Mouse (Mus musculus): ENCODE data around the gene Calhm5. TPM values are rescaled to one million over a fixed set of nuclear protein-coding genes. Genes with fewer than 3 reads are reported as not detected.

Calhm5 gene
- total RNA-seq (2018; cell fraction: chromatin; rRNA removed), result under 1 TPM in 6 of 26 experiments, not detected in 20; 0.13 to 0.28 (median 0.24) TPM
- total RNA-seq (2018; cell fraction: cytosol; rRNA removed), result under 1 TPM; 0.03 to 0.19 (median 0.07) TPM
- under 1 TPM in 15 of 26 experiments, not detected in 11; 0.10 to 0.26 (median 0.15) TPM for total RNA-seq (2018; cell fraction: nucleus; rRNA removed)
- 0.07 to 0.09 TPM in 2 of 3 replicates, not detected in the other for polyA plus RNA-seq (2018)

- no peak within 1 kb of the TSS for H3K27ac ChIP-seq
- WGBS (ENCODE audit: missing documents), result 5% methylated on average over 9 of the region's 9 CpGs
- no peak within 1 kb of the TSS for H3K4me3 ChIP-seq (ENCODE audit: inconsistent target)
- no peaks in the 10 kb centered on the region for H3K79me2 ChIP-seq (ENCODE audit: inconsistent target)
- H3K36me3 ChIP-seq (ENCODE audit: inconsistent target), result no peaks in the 10 kb centered on the region
These were observed at the start of gene Calhm5 for GRCm38 (mm10) chr10:34096418-34096883. Gene Calhm5 (minus strand): TSS chr10:34096519.

GRCm38 (mm10) chr10:34141693-34142092 lies 45.4 kb upstream of the Calhm5 start:
- Histone ChIP-seq H3K36me3 (ENCODE audit: inconsistent target) (no peaks in the 10 kb centered on the region), H3K4me3 (ENCODE audit: inconsistent target) (no peak overlapping the region), H3K79me2 (ENCODE audit: inconsistent target) (no peaks in the 10 kb centered on the region), H3K27ac (no peak overlapping the region)
- WGBS (ENCODE audit: missing documents), result 96% methylated on average over 2 of the region's 2 CpGs

- H3K4me3 ChIP-seq (ENCODE audit: inconsistent target), result no peak overlapping the region
- H3K79me2 ChIP-seq (ENCODE audit: inconsistent target), result no peaks in the 10 kb centered on the region
- H3K27ac ChIP-seq, result no peak overlapping the region
- no peaks in the 10 kb centered on the region for H3K36me3 ChIP-seq (ENCODE audit: inconsistent target)
- 52% methylated on average over 4 of the region's 4 CpGs for whole genome bisulfite sequencing (ENCODE audit: missing documents)
These were observed 43.4 kb upstream of the Calhm5 start for GRCm38 (mm10) chr10:34139768-34140167.

- Histone ChIP-seq H3K79me2 (ENCODE audit: inconsistent target) (no peaks in the 10 kb centered on the region), H3K4me3 (ENCODE audit: inconsistent target) (no peak overlapping the region), H3K27ac (peak overlapping the region; percentile 64), H3K36me3 (ENCODE audit: inconsistent target) (no peaks in the 10 kb centered on the region)
- WGBS (ENCODE audit: missing documents), result 34% methylated on average over 5 of the region's 6 CpGs
These were observed 41.7 kb upstream of the Calhm5 start for GRCm38 (mm10) chr10:34138027-34138426.

GRCm38 (mm10) chr10:34136432-34136831 lies 40.1 kb upstream of the Calhm5 start:
- 87% methylated on average over 6 of the region's 6 CpGs for WGBS (ENCODE audit: missing documents)
- Histone ChIP-seq H3K27ac (no peak overlapping the region), H3K4me3 (ENCODE audit: inconsistent target) (no peak overlapping the region), H3K79me2 (ENCODE audit: inconsistent target) (no peaks in the 10 kb centered on the region), H3K36me3 (ENCODE audit: inconsistent target) (no peaks in the 10 kb centered on the region)

GRCm38 (mm10) chr10:34131356-34131755 lies 35.0 kb upstream of the Calhm5 start:
- Histone ChIP-seq H3K4me3 (ENCODE audit: inconsistent target) (no peak overlapping the region), H3K36me3 (ENCODE audit: inconsistent target) (no peaks in the 10 kb centered on the region), H3K79me2 (ENCODE audit: inconsistent target) (peaks cover 10% of the 10 kb centered on the region; the same call in 1 of the 2 replicates), H3K27ac (peak overlapping the region; percentile 74)
- WGBS (ENCODE audit: missing documents), result 0% methylated on average over 2 of the region's 2 CpGs

- 30% methylated on average over 6 of the region's 6 CpGs for WGBS (ENCODE audit: missing documents)
- Histone ChIP-seq H3K36me3 (ENCODE audit: inconsistent target) (no peaks in the 10 kb centered on the region; the same call in 1 of the 2 replicates), H3K27ac (peak overlapping the region; percentile 86), H3K4me3 (ENCODE audit: inconsistent target) (peak overlapping the region; percentile 43; the same call in 1 of the 2 replicates), H3K79me2 (ENCODE audit: inconsistent target) (peaks cover 14% of the 10 kb centered on the region; the same call in 1 of the 2 replicates)
These were observed 32.1 kb upstream of the Calhm5 start for GRCm38 (mm10) chr10:34128391-34128790.

GRCm38 (mm10) chr10:34127392-34128378 lies 31.4 kb upstream of the Calhm5 start, which contains the start of gene Calhm6:
Gene Calhm6 (minus strand): TSS chr10:34127984.
- WGBS (ENCODE audit: missing documents), result 4% methylated on average over 44 of the region's 44 CpGs
- Histone ChIP-seq H3K4me3 (ENCODE audit: inconsistent target) (peak within 1 kb of the TSS; percentile 43), H3K27ac (peak within 1 kb of the TSS; percentile 86)

GRCm38 (mm10) chr10:34118421-34118820 lies 22.1 kb upstream of the Calhm5 start:
- 55% methylated on average over 2 of the region's 2 CpGs for WGBS (ENCODE audit: missing documents)
- Histone ChIP-seq H3K79me2 (ENCODE audit: inconsistent target) (no peaks in the 10 kb centered on the region), H3K36me3 (ENCODE audit: inconsistent target) (no peaks in the 10 kb centered on the region), H3K4me3 (ENCODE audit: inconsistent target) (no peak overlapping the region), H3K27ac (no peak overlapping the region)

More at GRCm38 (mm10) chr10:34127392-34128378, 31.4 kb upstream of the Calhm5 start, which contains the start of gene Calhm6:
- no peaks in the 10 kb centered on the region; the same call in 1 of the 2 replicates for H3K36me3 ChIP-seq (ENCODE audit: inconsistent target)
- H3K79me2 ChIP-seq (ENCODE audit: inconsistent target), result peaks cover 14% of the 10 kb centered on the region; the same call in 1 of the 2 replicates

GRCm38 (mm10) chr10:34117770-34118169 lies 21.5 kb upstream of the Calhm5 start:
- H3K79me2 ChIP-seq (ENCODE audit: inconsistent target), result no peaks in the 10 kb centered on the region
- no peaks in the 10 kb centered on the region for H3K36me3 ChIP-seq (ENCODE audit: inconsistent target)
- no peak overlapping the region for H3K4me3 ChIP-seq (ENCODE audit: inconsistent target)
- no peak overlapping the region for H3K27ac ChIP-seq

- no peaks in the 10 kb centered on the region for H3K36me3 ChIP-seq (ENCODE audit: inconsistent target)
- 82% methylated on average over 3 of the region's 3 CpGs for WGBS (ENCODE audit: missing documents)
- no peak overlapping the region for H3K4me3 ChIP-seq (ENCODE audit: inconsistent target)
- H3K27ac ChIP-seq, result no peak overlapping the region
- no peaks in the 10 kb centered on the region for H3K79me2 ChIP-seq (ENCODE audit: inconsistent target)
These were observed 20.8 kb upstream of the Calhm5 start for GRCm38 (mm10) chr10:34117131-34117530.

GRCm38 (mm10) chr10:34111964-34112738 lies 15.8 kb upstream of the Calhm5 start:
- 98% methylated on average over 4 of the region's 4 CpGs for WGBS (ENCODE audit: missing documents)
- H3K79me2 ChIP-seq (ENCODE audit: inconsistent target), result no peaks in the 10 kb centered on the region

GRCm38 (mm10) chr10:34110863-34111465 lies 14.6 kb upstream of the Calhm5 start:
- no peak overlapping the region for H3K27ac ChIP-seq
- WGBS (ENCODE audit: missing documents), result 77% methylated on average over 13 of the region's 13 CpGs
- no peaks in the 10 kb centered on the region for H3K36me3 ChIP-seq (ENCODE audit: inconsistent target)
- no peak overlapping the region for H3K4me3 ChIP-seq (ENCODE audit: inconsistent target)
- H3K79me2 ChIP-seq (ENCODE audit: inconsistent target), result no peaks in the 10 kb centered on the region

More at GRCm38 (mm10) chr10:34111964-34112738, 15.8 kb upstream of the Calhm5 start:
- Histone ChIP-seq H3K4me3 (ENCODE audit: inconsistent target) (no peak overlapping the region), H3K36me3 (ENCODE audit: inconsistent target) (no peaks in the 10 kb centered on the region), H3K27ac (no peak overlapping the region)

- no peaks in the 10 kb centered on the region for H3K36me3 ChIP-seq (ENCODE audit: inconsistent target)
- no peaks in the 10 kb centered on the region for H3K79me2 ChIP-seq (ENCODE audit: inconsistent target)
- H3K4me3 ChIP-seq (ENCODE audit: inconsistent target), result no peak overlapping the region
- 70% methylated on average over 12 of the region's 12 CpGs for WGBS (ENCODE audit: missing documents)
- H3K27ac ChIP-seq, result no peak overlapping the region
These were observed 355 bp downstream of the Calhm5 start for GRCm38 (mm10) chr10:34095964-34096363.
